Mouse (Mus musculus) small intestine, adult 2 months (tissue): ENCODE measurements around the gene Hes3.

Source experiments
- CTCF ChIP-seq: fragments of 200-500 bp; IDR thresholded peaks from 2 replicates; pipeline ENCODE4 v1.5.1; 2012; ENCODE audit warnings: low read depth, mild to moderate bottlenecking, control low read depth, inconsistent platforms, low read length, moderate library complexity, mixed read lengths; ENCODE audit not compliant: insufficient replicate concordance, insufficient read length; ENCODE audit errors: extremely low read depth
- POLR2A ChIP-seq: fragments of 200-500 bp; IDR thresholded peaks from 2 replicates; pipeline ENCODE4 v1.6.1; 2012; ENCODE audit warnings: low read depth, mild to moderate bottlenecking, control low read depth, inconsistent platforms, low read length, moderate library complexity

- no peak for TF ChIP-seq CTCF
- no peak for TF ChIP-seq POLR2A
These were observed 25.7 kb downstream of the Hes3 start for GRCm38 (mm10) chr4:152265791-152266190.
